Mouse (Mus musculus) bone marrow, adult 2 months (tissue): ENCODE measurements around the gene H2afy.

Experiments
- CTCF ChIP-seq: fragments of 200-500 bp; IDR thresholded peaks from 2 replicates; pipeline ENCODE4 v1.5.1; 2011; ENCODE audit warnings: low read length, control low read depth; ENCODE audit not compliant: control insufficient read depth, insufficient read depth
- POLR2A ChIP-seq: fragments of 200-500 bp; IDR thresholded peaks from 2 replicates; pipeline ENCODE4 v1.6.1; 2011; ENCODE audit warnings: low read depth, mild to moderate bottlenecking, control low read depth, low read length, borderline replicate concordance; ENCODE audit not compliant: control insufficient read depth

- TF ChIP-seq POLR2A (no peak), CTCF (no peak)
Observed at GRCm38 (mm10) chr13:56129578-56129977, 6.6 kb downstream of the H2afy start.
